Mouse (Mus musculus) heart, embryonic 14.5 days (tissue): Measurements from ENCODE around the gene Ggt1. TPM values are rescaled to one million over a fixed set of nuclear protein-coding genes. Genes with fewer than 3 reads are reported as not detected.

Source experiments
- ATAC-seq: fragments of 200-750 bp; cut with Nextera tagmentation; 2 replicates; pipeline ENCODE4 v1.8.0; 2017; ENCODE audit warnings: low read depth, moderate TSS enrichment; ENCODE audit not compliant: insufficient number of reproducible peaks, insufficient read depth, low FRiP score
- H3K27ac ChIP-seq, 2 experiments: fragments of 200-500 bp in 1 of 2; fragments of 300-500 bp in 1 of 2; sonication (generic) in 1 of 2; replicated peaks in 1 of 2; 2 replicates each; pipeline ENCODE4 v1.5.1; 2012 to 2014; ENCODE audit warnings: low read depth in 2 of 2, low read length in 2 of 2, control low read depth in 1 of 2, mild to moderate bottlenecking in 1 of 2, mixed read lengths in 1 of 2; ENCODE audit not compliant: control insufficient read depth in 1 of 2, insufficient read depth in 1 of 2
- H3K27me3 ChIP-seq: fragments of 300-500 bp; sonication (generic); 2 replicates; pipeline ENCODE4 v1.6.1; 2014; ENCODE audit warnings: mild to moderate bottlenecking, low read length, control low read depth; ENCODE audit not compliant: control insufficient read depth, insufficient read depth
- H3K36me3 ChIP-seq: fragments of 300-500 bp; sonication (generic); 2 replicates; pipeline ENCODE4 v1.6.1; 2014; ENCODE audit warnings: mild to moderate bottlenecking, control low read depth, low read length, mixed read lengths; ENCODE audit not compliant: control insufficient read depth, insufficient read depth
- H3K4me1 ChIP-seq, 2 experiments: fragments of 200-500 bp in 1 of 2; fragments of 300-500 bp in 1 of 2; sonication (generic) in 1 of 2; 2 replicates each; pipeline ENCODE4 v1.6.1; 2012 to 2014; ENCODE audit warnings: low read length in 2 of 2, control low read depth in 1 of 2, mixed read lengths in 1 of 2; ENCODE audit not compliant: control insufficient read depth in 2 of 2, insufficient read depth in 2 of 2
- H3K4me2 ChIP-seq: fragments of 300-500 bp; sonication (generic); 2 replicates; pipeline ENCODE4 v1.6.1; 2014; ENCODE audit warnings: mild to moderate bottlenecking, low read length
- H3K4me3 ChIP-seq, 2 experiments: fragments of 200-500 bp in 1 of 2; fragments of 300-500 bp in 1 of 2; sonication (generic) in 1 of 2; 2 replicates each; pipeline ENCODE4 v1.5.1; 2012 to 2014; ENCODE audit warnings: low read length in 2 of 2, mild to moderate bottlenecking in 2 of 2, control low read depth in 1 of 2, low read depth in 1 of 2, moderate library complexity in 1 of 2; ENCODE audit not compliant: control insufficient read depth in 1 of 2, insufficient read depth in 1 of 2
- H3K9ac ChIP-seq: fragments of 300-500 bp; sonication (generic); 2 replicates; pipeline ENCODE4 v1.6.1; 2014; ENCODE audit warnings: mild to moderate bottlenecking, low read length
- H3K9me3 ChIP-seq: fragments of 300-500 bp; sonication (generic); 2 replicates; pipeline ENCODE4 v1.6.1; 2016; ENCODE audit warnings: low read length, control low read depth; ENCODE audit not compliant: control insufficient read depth
- WGBS: fragments of 180-500 bp; shearing (Covaris S2); extraction: QIAGEN DNeasy Blood & Tissue Kit; methylation state at CpG from one replicate; pipeline ENCODE4 v1.1.7; 2014; 5-methylcytosine and 5-hydroxymethylcytosine counted together
- polyA plus RNA-seq: library from polyadenylated mRNA; unstranded; fragments of >200 nt; fragmentation: Nextera tagmentation; extraction: Ambion mirVana; gene quantifications from 2 replicates; pipeline ENCODE4 v1.2.1, GENCODE M21; 2014

Gene Ggt1
- polyA plus RNA-seq, 1 experiment from 2014 or later, result 0.69 TPM

DNA sequence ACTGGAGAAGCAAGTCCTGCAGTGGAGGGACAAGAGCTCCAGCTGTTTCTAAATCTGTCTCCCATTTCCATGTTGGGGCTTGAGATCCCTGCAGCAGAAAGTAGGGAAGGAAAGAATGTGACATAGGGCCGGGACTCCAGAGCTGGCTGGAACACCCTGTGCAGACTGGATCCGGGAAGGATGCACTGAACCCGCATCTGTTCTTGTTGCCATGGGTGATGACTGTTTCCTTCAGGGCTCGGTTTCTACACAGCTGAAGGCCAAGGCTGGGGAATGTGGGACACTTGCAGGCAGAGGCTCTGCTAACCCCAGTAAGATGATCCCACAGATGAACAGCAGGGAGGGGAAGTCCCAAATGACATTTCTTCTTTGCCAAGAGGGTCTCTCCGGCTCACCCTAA lies 71.2 kb downstream of the Ggt1 start:
- Histone ChIP-seq H3K9me3 (0 out of 2 replicates have a peak, but pooled peaks cover 5% of the 10 kb centered on the region), H3K36me3 (no peaks in the 10 kb centered on the region), H3K27me3 (no peaks in the 10 kb centered on the region), H3K4me1 (peaks cover 0 to 2% of the 10 kb centered on the region in 2 experiments; a peak in 1 of 4 replicates), H3K9ac (no peak overlapping the region), H3K27ac (no peak overlapping the region), H3K4me3 (no peak overlapping the region), H3K4me2 (no peak overlapping the region)
- ATAC-seq, result no peak
- 33% methylated on average over 5 of the region's 5 CpGs for WGBS

DNA sequence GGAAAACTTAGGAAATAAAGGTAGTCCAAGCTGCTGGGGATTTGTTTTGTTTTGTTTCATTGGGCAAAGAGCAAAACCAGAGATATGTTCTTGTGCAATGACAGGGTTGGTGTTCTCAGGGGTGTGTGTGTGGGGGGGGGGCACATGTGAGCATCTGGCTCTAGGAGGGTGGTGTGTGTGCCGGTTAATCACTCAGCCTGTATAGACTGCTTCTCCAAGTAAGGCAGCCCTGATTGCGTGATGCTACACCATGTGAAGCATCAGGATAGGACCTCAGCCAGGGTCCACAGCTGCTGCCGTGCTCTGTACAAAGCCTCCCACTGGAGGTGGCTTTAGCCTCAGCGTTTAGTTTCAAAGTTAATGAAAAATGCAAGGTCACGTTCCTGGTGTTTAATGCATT lies 71.6 kb downstream of the Ggt1 start:
- 69% methylated on average over 5 of the region's 5 CpGs for WGBS
- ATAC-seq, result no peak

DNA sequence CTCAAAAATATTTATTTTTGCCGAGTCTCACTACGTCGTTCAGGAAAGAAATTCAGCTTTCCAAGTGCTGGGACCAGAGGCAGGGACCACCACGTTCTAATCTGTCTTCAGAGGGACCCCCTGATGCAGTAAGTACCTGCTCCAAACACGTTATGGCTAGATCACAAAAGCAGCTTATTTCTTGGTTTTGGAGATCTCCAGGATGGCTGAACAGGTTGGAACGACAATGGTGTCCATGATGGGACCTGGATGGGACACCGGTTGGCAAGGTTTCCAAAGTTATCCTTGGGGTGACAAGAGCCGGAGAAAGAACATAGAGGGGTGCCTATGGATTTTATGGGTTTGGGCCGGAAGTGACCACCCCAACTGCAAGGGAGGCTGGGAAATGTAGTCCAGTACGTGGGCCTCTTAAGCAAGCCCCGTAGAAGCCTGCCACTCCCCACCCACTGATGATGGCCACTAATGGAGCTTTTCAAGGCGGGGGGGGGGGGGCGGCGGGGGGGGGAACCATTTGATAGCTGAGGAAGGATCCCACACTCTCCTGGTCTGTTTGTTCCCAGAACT lies 72.3 kb downstream of the Ggt1 start:
- ATAC-seq, result no peak
- H3K27ac ChIP-seq, result no peak overlapping the region
- no peak overlapping the region for H3K4me3 ChIP-seq
- no peak overlapping the region for H3K4me2 ChIP-seq
- H3K9me3 ChIP-seq, result 0 out of 2 replicates have a peak, but pooled peaks cover 5% of the 10 kb centered on the region
- peaks cover 0 to 2% of the 10 kb centered on the region in 2 experiments; a peak in 1 of 4 replicates for H3K4me1 ChIP-seq
- H3K9ac ChIP-seq, result no peak overlapping the region
- no peaks in the 10 kb centered on the region for H3K27me3 ChIP-seq
- H3K36me3 ChIP-seq, result no peaks in the 10 kb centered on the region
- 74% methylated on average over 12 of the region's 14 CpGs for WGBS

More for the DNA sequence above, 71.6 kb downstream of the Ggt1 start:
- no peak overlapping the region for H3K4me2 ChIP-seq
- H3K4me3 ChIP-seq, result no peak overlapping the region
- no peaks in the 10 kb centered on the region for H3K36me3 ChIP-seq
- no peak overlapping the region for H3K9ac ChIP-seq
- 0 out of 2 replicates have a peak, but pooled peaks cover 5% of the 10 kb centered on the region for H3K9me3 ChIP-seq
- H3K27me3 ChIP-seq, result no peaks in the 10 kb centered on the region
- H3K27ac ChIP-seq, result no peak overlapping the region
- peaks cover 0 to 2% of the 10 kb centered on the region in 2 experiments; a peak in 1 of 4 replicates for H3K4me1 ChIP-seq

DNA sequence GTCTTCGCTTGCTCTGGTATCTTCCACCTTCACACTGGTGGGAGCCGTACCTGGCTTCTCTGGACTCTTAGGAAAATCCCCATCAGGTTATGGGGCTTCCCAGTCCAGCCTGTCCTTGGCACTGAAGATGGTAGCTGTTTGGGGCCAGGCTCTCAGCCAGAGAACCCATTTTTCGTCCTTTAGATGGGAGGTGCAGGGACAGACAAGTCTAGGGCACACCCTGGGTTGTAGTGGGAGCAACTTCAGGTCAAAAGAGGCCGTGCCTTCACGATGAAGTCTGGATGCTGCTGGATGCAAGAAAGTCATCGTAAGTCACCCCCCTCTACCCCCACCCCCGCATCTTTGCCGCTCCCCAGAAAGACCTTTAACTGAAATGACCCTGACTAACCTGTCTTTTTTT lies 73.2 kb downstream of the Ggt1 start:
- ATAC-seq, result no peak

DNA sequence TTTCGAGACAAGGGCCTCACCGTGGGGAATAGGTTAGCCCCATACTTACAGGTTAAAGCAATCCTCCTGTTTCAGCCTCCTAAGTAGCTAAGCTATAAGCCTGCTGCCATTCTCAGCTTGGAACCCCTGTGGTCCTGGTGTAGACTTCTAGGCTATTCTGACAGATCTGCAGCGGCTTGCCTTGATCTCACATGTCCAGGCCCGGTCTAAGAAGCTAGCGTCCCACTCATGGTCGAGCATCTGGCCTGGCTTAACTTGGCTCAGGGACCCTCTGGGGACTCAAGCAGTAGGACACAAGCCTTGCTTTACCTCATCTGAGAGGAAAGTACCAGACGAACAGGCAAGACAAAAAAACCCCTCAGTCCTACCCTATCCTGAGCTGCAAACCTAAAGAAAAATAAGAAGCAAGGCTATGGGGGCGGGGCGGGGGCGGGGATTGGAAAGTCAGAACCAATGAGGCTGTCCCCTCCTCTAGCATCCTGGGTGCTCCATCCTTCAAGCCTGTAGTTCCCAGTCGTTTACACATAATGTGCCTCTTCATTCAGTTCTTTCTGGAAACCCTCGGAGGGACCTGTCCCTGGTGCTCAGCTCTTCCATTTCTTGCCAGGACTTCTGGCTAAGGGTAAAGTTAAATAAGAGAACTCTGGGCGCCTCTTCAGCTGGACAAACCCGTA lies 73.8 kb downstream of the Ggt1 start:
- Histone ChIP-seq H3K36me3 (no peaks in the 10 kb centered on the region), H3K4me3 (no peak overlapping the region), H3K27me3 (no peaks in the 10 kb centered on the region), H3K9ac (no peak overlapping the region), H3K4me2 (no peak overlapping the region), H3K27ac (no peak overlapping the region), H3K9me3 (no peaks in the 10 kb centered on the region), H3K4me1 (peaks cover 0 to 2% of the 10 kb centered on the region in 2 experiments; a peak in 1 of 4 replicates)
- WGBS, result 64% methylated on average over 14 of the region's 14 CpGs
- no peak for ATAC-seq

More for the DNA sequence above, 73.2 kb downstream of the Ggt1 start:
- 0 out of 2 replicates have a peak, but pooled peaks cover 3% of the 10 kb centered on the region for H3K9me3 ChIP-seq
- peaks cover 0 to 2% of the 10 kb centered on the region in 2 experiments; a peak in 1 of 4 replicates for H3K4me1 ChIP-seq
- no peak overlapping the region for H3K27ac ChIP-seq
- H3K27me3 ChIP-seq, result no peaks in the 10 kb centered on the region
- no peak overlapping the region for H3K4me2 ChIP-seq
- H3K9ac ChIP-seq, result no peak overlapping the region
- no peaks in the 10 kb centered on the region for H3K36me3 ChIP-seq
- 89% methylated on average over 8 of the region's 8 CpGs for WGBS
- H3K4me3 ChIP-seq, result no peak overlapping the region

DNA sequence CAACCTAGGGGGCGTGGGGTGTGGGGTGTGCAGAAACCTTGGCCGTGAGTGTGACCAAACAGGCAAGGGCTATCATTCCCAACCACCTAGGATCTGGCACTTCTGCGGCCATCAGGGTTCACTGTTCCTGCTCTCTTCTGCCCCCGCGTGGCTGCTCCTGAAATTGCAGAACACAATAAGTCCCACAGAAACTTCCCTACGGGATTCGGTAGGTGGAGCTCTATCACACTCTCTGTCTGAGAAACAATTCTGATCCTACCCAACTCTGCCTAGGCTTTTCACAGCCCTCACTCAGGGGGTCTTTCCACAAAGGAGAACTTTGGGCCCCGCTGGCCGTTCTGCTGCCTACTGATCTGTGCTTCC lies 74.3 kb downstream of the Ggt1 start:
- no peak for ATAC-seq
- Histone ChIP-seq H3K36me3 (no peaks in the 10 kb centered on the region), H3K27me3 (no peaks in the 10 kb centered on the region), H3K27ac (no peak overlapping the region), H3K9ac (no peak overlapping the region), H3K4me1 (peaks cover 0 to 2% of the 10 kb centered on the region in 2 experiments; a peak in 1 of 4 replicates), H3K4me3 (no peak overlapping the region), H3K4me2 (no peak overlapping the region), H3K9me3 (no peaks in the 10 kb centered on the region)
- 2% methylated on average over 9 of the region's 9 CpGs for WGBS
